Mouse (Mus musculus): Measurements from ENCODE around the gene Tmco5b. TPM values are rescaled to one million over a fixed set of nuclear protein-coding genes. Genes with fewer than 3 reads are reported as not detected.

The Tmco5b gene
- polyA plus RNA-seq, 1 experiment from 2014 or later, result not detected

Other genes with a start within 250 kb of the Tmco5b start
- gene Ryr3, start 68.6 kb upstream of the Tmco5b start, polyA plus RNA-seq (2016; fragmentation: Nextera tagmentation; extraction: Ambion mirVana), result 0.01 TPM in 1 of 2 replicates, not detected in the other
- 0.56 and 0.80 TPM in 2 replicates for gene Fmn1, start 42.0 kb downstream of the Tmco5b start, polyA plus RNA-seq (2016; fragmentation: Nextera tagmentation; extraction: Ambion mirVana)

Data from liver, embryonic 12.5 days (tissue).